Mouse (Mus musculus): ENCODE data around the gene Hdac10.

Hdac10 gene

GRCm38 (mm10) chr15:89147895-89148294, 19.4 kb upstream of the Hdac10 start:
- no peak for DNase-seq

DNA sequence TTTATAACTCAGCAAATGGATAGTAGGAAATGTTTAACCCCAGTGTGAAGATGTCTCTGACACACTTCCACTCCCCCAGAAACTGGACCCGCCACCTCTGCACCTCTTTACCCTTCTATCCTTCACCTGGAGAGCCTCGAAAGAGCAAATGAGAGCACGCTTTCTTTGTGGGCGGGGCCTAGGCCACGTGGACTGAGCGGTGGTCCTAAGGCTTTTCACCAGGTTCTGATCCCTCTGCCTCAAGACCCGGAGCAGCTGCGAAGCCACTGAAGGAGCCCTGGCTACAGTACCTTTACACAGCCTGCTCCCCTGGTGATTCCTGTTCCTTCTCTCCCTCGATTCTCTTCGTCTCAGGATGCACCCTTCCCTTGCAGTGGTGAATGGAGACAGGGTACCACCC, 19.0 kb upstream of the Hdac10 start:
- DNase-seq: no peak

- DNase-seq: peak; percentile 57 to 70
These were observed 18.5 kb upstream of the Hdac10 start for GRCm38 (mm10) chr15:89147024-89147423.

DNA sequence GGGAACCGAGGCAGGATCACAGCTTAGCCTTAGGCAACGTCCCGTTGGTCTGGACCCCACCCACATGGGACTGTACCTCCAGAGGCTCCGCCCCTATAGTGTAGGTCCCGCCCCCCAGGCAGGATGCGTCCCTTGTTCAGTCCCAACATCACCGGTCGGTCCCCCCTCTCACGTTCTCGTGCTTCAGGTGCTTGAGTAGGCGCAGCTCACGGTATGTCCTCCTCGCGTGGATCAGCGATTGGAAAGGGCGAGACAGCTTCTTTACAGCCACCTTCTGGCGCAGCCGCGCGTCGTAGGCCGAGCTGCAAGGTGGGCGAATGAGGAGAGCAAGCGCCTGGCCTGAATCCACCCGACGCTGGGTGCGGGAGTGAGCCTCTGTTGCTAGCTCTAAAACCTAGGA, 18.0 kb upstream of the Hdac10 start:
- peak; percentile 76 to 79 for DNase-seq

- no peak for DNase-seq
These were observed 17.4 kb upstream of the Hdac10 start for GRCm38 (mm10) chr15:89145813-89146350.

- no peak for DNase-seq
These were observed 16.5 kb upstream of the Hdac10 start for GRCm38 (mm10) chr15:89144965-89145364.

DNA sequence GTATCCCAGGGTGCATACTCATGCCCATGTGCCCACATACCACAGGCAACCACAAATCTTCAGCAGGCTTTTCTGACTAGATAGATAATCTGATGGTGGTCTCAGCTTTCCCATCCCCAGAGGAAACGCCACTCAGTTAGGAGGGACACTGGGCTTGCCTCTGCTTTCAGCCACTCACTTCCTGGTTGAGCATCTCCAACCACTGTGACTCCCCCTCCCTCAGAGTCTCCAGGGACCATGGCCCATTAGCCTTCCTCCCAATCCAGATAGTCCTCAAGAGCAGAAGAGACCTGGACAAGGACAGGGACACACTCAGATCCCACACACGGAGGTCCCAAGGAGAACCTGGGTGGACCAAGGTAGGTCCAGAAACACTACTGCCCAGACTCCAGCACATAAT, 14.6 kb upstream of the Hdac10 start:
- no peak for DNase-seq

GRCm38 (mm10) chr15:89141905-89142304, 13.4 kb upstream of the Hdac10 start:
- DNase-seq: no peak

DNA sequence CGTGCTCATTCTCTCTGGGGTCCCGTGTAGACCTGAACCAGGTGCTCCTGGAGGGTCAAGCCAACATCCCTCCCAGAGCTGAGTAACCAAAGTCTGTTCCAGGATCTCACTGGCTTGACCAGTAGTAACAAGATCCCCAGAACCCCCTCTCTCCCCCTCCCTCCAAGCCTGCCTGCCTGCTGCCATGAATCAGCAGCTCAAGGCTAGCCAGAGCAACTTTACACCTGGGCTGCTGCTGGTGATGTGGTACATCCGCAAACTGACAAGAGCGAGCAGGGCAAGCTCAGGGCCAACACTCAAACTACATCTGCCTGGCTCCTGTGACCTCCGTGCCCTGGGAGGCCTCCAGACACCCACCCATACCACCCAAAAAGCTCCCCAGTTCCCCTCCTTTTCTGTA, 12.9 kb upstream of the Hdac10 start:
- peak in 1 of 2 experiments; percentile 23 for DNase-seq

- DNase-seq: peak; percentile 59 to 77
These were observed 12.3 kb upstream of the Hdac10 start, which contains the start of gene Mapk12 for GRCm38 (mm10) chr15:89140659-89141252. Gene Mapk12 (minus strand): TSS chr15:89140703.

DNA sequence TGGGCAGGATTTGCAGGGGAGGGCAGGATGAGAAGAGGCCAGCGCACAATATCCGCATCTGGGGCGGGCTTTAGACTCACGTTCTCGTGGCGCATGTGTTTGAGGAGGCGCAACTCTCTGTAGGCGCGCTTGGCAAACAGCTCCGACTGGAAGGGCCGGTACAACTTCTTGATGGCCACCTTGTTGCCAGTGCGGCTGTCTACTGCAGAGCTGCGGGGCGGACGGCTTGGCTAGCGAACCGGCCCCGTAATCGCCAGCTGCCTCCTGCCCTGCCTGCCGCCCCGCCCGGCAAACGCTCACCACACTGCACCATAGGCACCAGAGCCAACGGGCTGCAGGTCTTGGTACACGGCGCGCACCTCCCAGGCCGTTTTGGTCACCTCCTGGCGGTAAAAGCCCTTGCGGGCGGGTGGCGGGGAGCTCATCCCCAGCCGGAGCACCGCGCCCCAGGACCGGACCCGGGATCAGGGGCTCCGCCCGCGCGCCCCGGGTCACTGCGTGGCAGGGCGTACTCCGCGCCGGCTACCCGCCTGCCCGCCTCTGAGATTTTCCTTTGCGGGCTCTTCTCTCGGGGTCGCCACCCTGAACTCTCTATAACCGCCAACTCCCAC, 11.7 kb upstream of the Hdac10 start:
- peak; percentile 47 to 62 for DNase-seq

DNA sequence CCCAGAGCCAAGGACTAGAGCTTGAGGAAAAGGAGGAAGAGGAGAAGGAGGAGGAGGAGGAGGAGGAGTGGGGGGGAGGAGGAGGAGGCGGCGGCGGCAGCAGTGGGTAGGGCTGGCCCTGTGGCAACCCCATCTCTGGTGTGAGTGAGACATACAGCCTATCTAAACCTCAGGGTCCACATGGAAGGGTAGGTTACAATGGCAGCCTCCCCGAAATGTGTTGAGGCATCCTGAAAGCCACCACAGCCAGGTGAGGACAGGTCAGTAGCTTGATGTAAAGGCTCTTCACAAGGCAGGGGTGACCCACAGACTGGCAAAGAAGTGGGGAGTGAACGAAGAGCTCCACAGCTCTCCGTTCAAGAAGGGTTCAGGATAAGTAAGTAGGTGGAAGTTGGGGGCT, 10.0 kb upstream of the Hdac10 start:
- DNase-seq: no peak

GRCm38 (mm10) chr15:89138046-89138405, 9.5 kb upstream of the Hdac10 start:
- no peak for DNase-seq

GRCm38 (mm10) chr15:89137378-89138045, 9.0 kb upstream of the Hdac10 start:
- no peak for DNase-seq

GRCm38 (mm10) chr15:89136461-89137155, 8.1 kb upstream of the Hdac10 start:
- DNase-seq: no peak

- DNase-seq: no peak
These were observed 2.8 kb upstream of the Hdac10 start for GRCm38 (mm10) chr15:89131316-89131715.

DNA sequence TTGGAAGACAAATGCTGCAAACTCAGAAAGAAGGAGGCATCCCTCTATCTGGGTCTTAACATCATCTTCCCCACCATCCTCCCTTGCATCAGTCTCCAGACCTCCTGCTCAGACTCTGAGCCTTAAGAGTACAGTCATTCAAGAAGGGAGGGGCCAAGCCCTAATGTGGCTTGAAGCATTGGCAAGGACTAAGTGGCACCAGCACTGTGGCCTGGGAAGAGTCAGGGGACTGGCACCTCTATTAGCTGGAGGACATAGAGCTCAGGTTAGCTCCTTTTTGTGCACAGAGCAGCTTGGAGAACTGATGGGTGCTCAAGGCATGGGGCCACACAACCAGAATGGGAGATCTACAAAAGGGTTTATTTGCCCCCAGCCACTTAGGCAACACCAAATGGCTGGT, 1.7 kb upstream of the Hdac10 start:
- DNase-seq: no peak

GRCm38 (mm10) chr15:89127364-89127940, 1.0 kb downstream of the Hdac10 start:
- DNase-seq: no peak

DNA sequence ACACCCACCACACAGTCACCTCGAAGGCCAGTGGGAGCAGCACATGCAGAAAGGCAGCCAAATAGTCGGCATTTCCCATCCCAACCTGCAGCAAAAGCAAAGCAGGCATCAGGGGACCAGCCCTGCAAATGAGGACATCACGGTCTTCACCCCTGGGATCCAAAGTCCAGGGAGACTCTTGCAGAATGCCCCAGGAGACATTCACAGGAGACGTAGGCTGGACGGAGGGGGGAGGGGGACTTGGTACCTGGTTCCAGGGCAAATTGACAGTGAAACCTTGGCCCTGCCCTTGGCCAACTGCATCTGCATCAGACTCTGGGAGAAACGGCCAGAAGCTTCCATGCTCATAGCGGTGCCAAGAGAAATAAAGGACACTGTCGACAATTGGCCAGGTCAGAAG, 1.9 kb downstream of the Hdac10 start:
- DNase-seq: no peak

- DNase-seq: no peak
These were observed 3.1 kb downstream of the Hdac10 start for GRCm38 (mm10) chr15:89125351-89125750.

DNA sequence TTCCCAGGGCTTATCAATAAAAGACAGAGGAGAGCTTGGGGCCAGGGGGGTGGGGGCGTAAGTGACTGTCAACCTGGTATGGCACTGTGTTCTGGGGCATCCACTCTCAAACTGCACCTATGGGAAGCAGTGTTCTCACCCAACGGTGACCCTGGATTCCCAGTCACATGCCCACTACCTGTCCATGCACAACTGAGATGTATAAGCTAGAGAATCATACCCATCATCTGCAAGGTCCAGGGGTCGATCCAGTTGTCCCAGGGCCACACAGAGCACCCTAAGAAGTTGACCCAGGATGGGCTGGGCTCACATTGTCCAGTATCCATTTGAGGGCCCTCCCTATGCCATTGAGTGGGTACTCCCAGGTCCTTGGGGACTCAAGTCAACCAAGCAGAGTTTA, 4.2 kb downstream of the Hdac10 start:
- no peak for DNase-seq

GRCm38 (mm10) chr15:89123595-89123994, 4.9 kb downstream of the Hdac10 start:
- peak; percentile 75 to 83 for DNase-seq
